Mouse (Mus musculus) layer of hippocampus, adult 2 months (tissue): ENCODE data around the gene Bmp2k. TPM values are rescaled to one million over a fixed set of nuclear protein-coding genes. Genes with fewer than 3 reads are reported as not detected.
"Not testable (repeated sequence)": the region's sequence is repeated elsewhere in the genome, so short reads cannot be mapped to it uniquely, and the experiment has no call there.

Source experiments
- DNase-seq, 2 experiments: peaks; one replicate each; pipeline ENCODE4 v3.0.0; 2022; ENCODE audit warnings: low spot score in 2 of 2
- H3K27ac ChIP-seq: fragments of 200-600 bp; 2 replicates; pipeline ENCODE4 v1.8.1; 2022
- H3K4me3 ChIP-seq: fragments of 200-600 bp; 2 replicates; pipeline ENCODE4 v1.8.1; 2022; ENCODE audit warnings: mild to moderate bottlenecking
- CTCF ChIP-seq: fragments of 200-600 bp; conservative IDR thresholded peaks from 2 replicates; pipeline ENCODE4 v1.8.1; 2022; ENCODE audit warnings: antibody characterized with exemption, mild to moderate bottlenecking, moderate library complexity
- total RNA-seq, 2 experiments: library from RNA; stranded (reverse); gene quantifications; 2 replicates each; pipeline ENCODE4 v1.2.3; 2021

The Bmp2k gene
- total RNA-seq, 2 experiments from 2014 or later = 12.3 to 13.2 TPM

- no peak for TF ChIP-seq CTCF
- DNase-seq = no peak
- H3K4me3 ChIP-seq = peak overlapping the region; percentile 60
- H3K27ac ChIP-seq = peak overlapping the region; percentile 88
Observed at GRCm38 (mm10) chr5:96998566-96998907, 1.0 kb downstream of the Bmp2k start.

GRCm38 (mm10) chr5:96999601-97000000 is 2.1 kb downstream of the Bmp2k start:
- Histone ChIP-seq H3K4me3 (peak overlapping the region; percentile 60; the same call in 1 of the 2 replicates), H3K27ac (peak overlapping the region; percentile 15; the same call in 1 of the 2 replicates)
- TF ChIP-seq CTCF = no peak
- DNase-seq = no peak

- no peak overlapping the region for H3K4me3 ChIP-seq
- no peak overlapping the region for H3K27ac ChIP-seq
- no peak for DNase-seq
- no peak for TF ChIP-seq CTCF
Observed at GRCm38 (mm10) chr5:97000524-97000923, 3.0 kb downstream of the Bmp2k start.

- no peak for DNase-seq
- no peak for TF ChIP-seq CTCF
- H3K27ac ChIP-seq = no peak overlapping the region
- H3K4me3 ChIP-seq = no peak overlapping the region
Observed at GRCm38 (mm10) chr5:97001153-97001552, 3.7 kb downstream of the Bmp2k start.

- DNase-seq = no peak
- H3K4me3 ChIP-seq = no peak overlapping the region
- no peak for TF ChIP-seq CTCF
- H3K27ac ChIP-seq = no peak overlapping the region
Observed at GRCm38 (mm10) chr5:97001571-97001970, 4.1 kb downstream of the Bmp2k start.

GRCm38 (mm10) chr5:97002336-97002735 is 4.8 kb downstream of the Bmp2k start:
- TF ChIP-seq CTCF = no peak
- Histone ChIP-seq H3K4me3 (no peak overlapping the region), H3K27ac (no peak overlapping the region)
- DNase-seq = no peak

GRCm38 (mm10) chr5:97002937-97003336 is 5.4 kb downstream of the Bmp2k start:
- no peak for TF ChIP-seq CTCF
- DNase-seq = no peak
- Histone ChIP-seq H3K27ac (no peak overlapping the region), H3K4me3 (no peak overlapping the region)

- DNase-seq = no peak
- Histone ChIP-seq H3K4me3 (no peak overlapping the region), H3K27ac (peak overlapping the region; percentile 46; the same call in 1 of the 2 replicates)
- TF ChIP-seq CTCF = no peak
Observed at GRCm38 (mm10) chr5:97004178-97005030, 6.9 kb downstream of the Bmp2k start.

- no peak for DNase-seq
- no peak for TF ChIP-seq CTCF
- no peak overlapping the region for H3K27ac ChIP-seq
- no peak overlapping the region for H3K4me3 ChIP-seq
Observed at GRCm38 (mm10) chr5:97005891-97006290, 8.4 kb downstream of the Bmp2k start.

GRCm38 (mm10) chr5:97006929-97007328 is 9.4 kb downstream of the Bmp2k start:
- no peak overlapping the region for H3K27ac ChIP-seq
- no peak overlapping the region for H3K4me3 ChIP-seq
- DNase-seq = no peak
- TF ChIP-seq CTCF = no peak

GRCm38 (mm10) chr5:97007496-97007895 is 10.0 kb downstream of the Bmp2k start:
- H3K27ac ChIP-seq = no peak overlapping the region
- DNase-seq = no peak
- H3K4me3 ChIP-seq = no peak overlapping the region
- no peak for TF ChIP-seq CTCF

GRCm38 (mm10) chr5:97009140-97009539 is 11.7 kb downstream of the Bmp2k start:
- not testable (repeated sequence) for H3K27ac ChIP-seq, DNase-seq, H3K4me3 ChIP-seq

- no peak for TF ChIP-seq CTCF
- DNase-seq = no peak
- Histone ChIP-seq H3K27ac (no peak overlapping the region), H3K4me3 (no peak overlapping the region)
Observed at GRCm38 (mm10) chr5:97009601-97010335, 12.3 kb downstream of the Bmp2k start.
